Mouse (Mus musculus) forebrain, postnatal 0 days (tissue): Measurements from ENCODE around the gene Rpl38. TPM values are rescaled to one million over a fixed set of nuclear protein-coding genes. Genes with fewer than 3 reads are reported as not detected.

Experiments used
- ATAC-seq: fragments of 200-750 bp; cut with Nextera tagmentation; 2 replicates; pipeline ENCODE4 v1.8.0; 2017; ENCODE audit warnings: mild to moderate bottlenecking, moderate library complexity
- DNase-seq: peaks from one replicate; pipeline ENCODE4 v3.0.0-alpha.2; 2015
- H3K27ac ChIP-seq: fragments of 300-500 bp; sonication (generic); 2 replicates; pipeline ENCODE4 v1.5.1; 2014; ENCODE audit warnings: low read depth, mild to moderate bottlenecking, antibody characterized with exemption, low read length, moderate library complexity, mixed read lengths
- H3K27me3 ChIP-seq: fragments of 300-500 bp; sonication (generic); 2 replicates; pipeline ENCODE4 v1.6.1; 2014; ENCODE audit warnings: mild to moderate bottlenecking, low read length, mixed read lengths; ENCODE audit not compliant: insufficient read depth
- H3K36me3 ChIP-seq: fragments of 300-500 bp; sonication (generic); 2 replicates; pipeline ENCODE4 v1.6.1; 2014; ENCODE audit warnings: mild to moderate bottlenecking, moderate library complexity; ENCODE audit not compliant: insufficient read depth
- H3K4me1 ChIP-seq: fragments of 300-500 bp; sonication (generic); 2 replicates; pipeline ENCODE4 v1.6.1; 2014; ENCODE audit warnings: antibody characterized with exemption; ENCODE audit not compliant: insufficient read depth
- H3K4me2 ChIP-seq: fragments of 300-500 bp; sonication (generic); 2 replicates; pipeline ENCODE4 v1.6.1; 2014; ENCODE audit warnings: low read depth, mild to moderate bottlenecking, moderate library complexity
- H3K4me3 ChIP-seq: fragments of 300-500 bp; sonication (generic); 2 replicates; pipeline ENCODE4 v1.5.1; 2014; ENCODE audit warnings: low read depth, low read length, mixed read lengths
- H3K9ac ChIP-seq: fragments of 300-500 bp; sonication (generic); 2 replicates; pipeline ENCODE4 v1.6.1; 2014; ENCODE audit warnings: mild to moderate bottlenecking
- H3K9me3 ChIP-seq: fragments of 300-500 bp; sonication (generic); 2 replicates; pipeline ENCODE4 v1.6.1; 2016; ENCODE audit warnings: low read length
- CTCF ChIP-seq: sonication (generic); IDR thresholded peaks from 2 replicates; pipeline ENCODE4 v1.5.1; 2016; ENCODE audit warnings: antibody characterized with exemption, control low read depth, low read depth
- WGBS: fragments of 180-500 bp; shearing (Covaris S2); extraction: QIAGEN DNeasy Blood & Tissue Kit; methylation state at CpG from one replicate; pipeline ENCODE4 v1.1.7; 2014; 5-methylcytosine and 5-hydroxymethylcytosine counted together
- polyA plus RNA-seq: library from polyadenylated mRNA; unstranded; fragments of >200 nt; fragmentation: Nextera tagmentation; extraction: Ambion mirVana; gene quantifications from 2 replicates; pipeline ENCODE4 v1.2.1, GENCODE M21; 2015
- total RNA-seq: library from RNA; depleted of rRNA; stranded (reverse); fragments of >200 nt; gene quantifications from 2 replicates; pipeline ENCODE4 v1.2.3, GENCODE M21; 2014

Gene Rpl38
- total and polyA plus RNA-seq, 2 experiments from 2014 or later = 1,003 to 1,173 TPM

GRCm38 (mm10) chr11:114636292-114636691 lies 32.0 kb upstream of the Rpl38 start:
- Histone ChIP-seq H3K9me3 (no peaks in the 10 kb centered on the region), H3K9ac (no peak overlapping the region), H3K36me3 (no peaks in the 10 kb centered on the region), H3K4me2 (peak overlapping the region; percentile 33), H3K27ac (no peak overlapping the region), H3K4me3 (no peak overlapping the region), H3K27me3 (no peaks in the 10 kb centered on the region), H3K4me1 (no peaks in the 10 kb centered on the region)
- ATAC-seq (peak; percentile 89), DNase-seq (peak; percentile 96)
- WGBS = 1% methylated on average over 6 of the region's 6 CpGs
- TF ChIP-seq CTCF = peak; percentile 99

- no peaks in the 10 kb centered on the region for H3K4me1 ChIP-seq
- peak overlapping the region; percentile 33 for H3K4me2 ChIP-seq
- no peaks in the 10 kb centered on the region for H3K9me3 ChIP-seq
- H3K36me3 ChIP-seq = no peaks in the 10 kb centered on the region
- DNase-seq (peak; percentile 53), ATAC-seq (peak; percentile 61)
- H3K9ac ChIP-seq = no peak overlapping the region
- H3K27ac ChIP-seq = no peak overlapping the region
- TF ChIP-seq CTCF = no peak
- WGBS = 50% methylated on average over 35 of the region's 35 CpGs
- no peak overlapping the region for H3K4me3 ChIP-seq
- H3K27me3 ChIP-seq = no peaks in the 10 kb centered on the region
These were observed 31.4 kb upstream of the Rpl38 start for GRCm38 (mm10) chr11:114636727-114637505.

- Histone ChIP-seq H3K9me3 (no peaks in the 10 kb centered on the region), H3K27me3 (no peaks in the 10 kb centered on the region), H3K4me3 (no peak overlapping the region), H3K4me2 (no peak overlapping the region), H3K4me1 (no peaks in the 10 kb centered on the region), H3K9ac (no peak overlapping the region), H3K27ac (no peak overlapping the region), H3K36me3 (no peaks in the 10 kb centered on the region)
- 65% methylated on average over 10 of the region's 10 CpGs for WGBS
- DNase-seq (peak; percentile 42), ATAC-seq (no peak)
- no peak; the same call in 1 of the 2 replicates for TF ChIP-seq CTCF
These were observed 29.6 kb upstream of the Rpl38 start for GRCm38 (mm10) chr11:114638647-114639290.

- Histone ChIP-seq H3K4me1 (no peaks in the 10 kb centered on the region), H3K4me3 (no peak overlapping the region), H3K27ac (no peak overlapping the region), H3K9ac (no peak overlapping the region), H3K4me2 (no peak overlapping the region), H3K9me3 (no peaks in the 10 kb centered on the region), H3K36me3 (no peaks in the 10 kb centered on the region), H3K27me3 (no peaks in the 10 kb centered on the region)
- ATAC-seq = no peak
- DNase-seq = no peak
- 11% methylated on average over 19 of the region's 19 CpGs for WGBS
- TF ChIP-seq CTCF = peak; percentile 21; the same call in 1 of the 2 replicates
These were observed 28.6 kb upstream of the Rpl38 start for GRCm38 (mm10) chr11:114639681-114640103.

- DNase-seq (no peak), ATAC-seq (no peak)
- no peak overlapping the region for H3K4me2 ChIP-seq
- WGBS = 41% methylated on average over 6 of the region's 6 CpGs
- H3K36me3 ChIP-seq = no peaks in the 10 kb centered on the region
- TF ChIP-seq CTCF = no peak
- no peak overlapping the region for H3K9ac ChIP-seq
- no peak overlapping the region for H3K27ac ChIP-seq
- H3K4me1 ChIP-seq = no peaks in the 10 kb centered on the region
- H3K9me3 ChIP-seq = no peaks in the 10 kb centered on the region
- no peaks in the 10 kb centered on the region for H3K27me3 ChIP-seq
- H3K4me3 ChIP-seq = no peak overlapping the region
These were observed 27.7 kb upstream of the Rpl38 start for GRCm38 (mm10) chr11:114640658-114641057.

GRCm38 (mm10) chr11:114641136-114641535 lies 27.2 kb upstream of the Rpl38 start:
- DNase-seq (no peak), ATAC-seq (no peak)
- Histone ChIP-seq H3K36me3 (no peaks in the 10 kb centered on the region), H3K27me3 (no peaks in the 10 kb centered on the region), H3K4me1 (no peaks in the 10 kb centered on the region), H3K4me3 (no peak overlapping the region), H3K9ac (no peak overlapping the region), H3K4me2 (no peak overlapping the region), H3K27ac (no peak overlapping the region), H3K9me3 (no peaks in the 10 kb centered on the region)
- WGBS = 78% methylated on average over 8 of the region's 8 CpGs
- TF ChIP-seq CTCF = no peak

- WGBS = 43% methylated on average over 12 of the region's 12 CpGs
- no peak for DNase-seq
These were observed 26.1 kb upstream of the Rpl38 start for GRCm38 (mm10) chr11:114642184-114642583.

More at GRCm38 (mm10) chr11:114642184-114642583, 26.1 kb upstream of the Rpl38 start:
- H3K36me3 ChIP-seq = no peaks in the 10 kb centered on the region
- H3K9ac ChIP-seq = no peak overlapping the region
- no peak overlapping the region for H3K27ac ChIP-seq
- no peak for TF ChIP-seq CTCF
- 0 out of 2 replicates have a peak, but pooled peaks cover 5% of the 10 kb centered on the region for H3K9me3 ChIP-seq
- H3K4me3 ChIP-seq = no peak overlapping the region
- no peak overlapping the region for H3K4me2 ChIP-seq
- ATAC-seq = peak; percentile 73; the same call in 1 of the 2 replicates
- no peaks in the 10 kb centered on the region for H3K27me3 ChIP-seq
- no peaks in the 10 kb centered on the region for H3K4me1 ChIP-seq
